Mouse (Mus musculus) thymus, postnatal 25 days (tissue): ENCODE measurements around the gene Hba-a1.
"Not testable (repeated sequence)": the region's sequence is repeated elsewhere in the genome, so short reads cannot be mapped to it uniquely, and the experiment has no call there.

Experiments
- DNase-seq: peaks from one replicate; pipeline ENCODE4 v3.0.0; 2022

Gene Hba-a1

DNA sequence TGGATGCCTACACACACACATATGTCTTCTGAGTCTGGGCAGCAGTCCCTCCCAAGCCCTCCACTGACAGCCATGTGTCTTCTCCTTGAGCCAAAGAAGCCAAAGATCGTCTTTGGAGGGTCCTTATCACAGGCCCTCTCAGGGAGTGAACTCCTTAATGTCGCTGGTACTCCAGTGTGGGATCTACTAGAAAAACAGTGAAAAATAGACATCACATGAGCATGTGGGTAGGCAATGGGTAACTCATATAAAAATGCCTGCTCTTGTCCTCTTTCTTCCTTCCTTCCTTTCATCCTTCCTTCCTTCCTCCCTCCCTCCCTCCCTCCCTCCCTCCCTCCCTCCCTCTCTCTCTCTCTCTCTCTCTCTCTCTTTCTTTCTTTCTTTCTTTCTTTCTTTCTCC is 14.1 kb downstream of the Hba-a1 start:
- not testable (repeated sequence) for DNase-seq

DNA sequence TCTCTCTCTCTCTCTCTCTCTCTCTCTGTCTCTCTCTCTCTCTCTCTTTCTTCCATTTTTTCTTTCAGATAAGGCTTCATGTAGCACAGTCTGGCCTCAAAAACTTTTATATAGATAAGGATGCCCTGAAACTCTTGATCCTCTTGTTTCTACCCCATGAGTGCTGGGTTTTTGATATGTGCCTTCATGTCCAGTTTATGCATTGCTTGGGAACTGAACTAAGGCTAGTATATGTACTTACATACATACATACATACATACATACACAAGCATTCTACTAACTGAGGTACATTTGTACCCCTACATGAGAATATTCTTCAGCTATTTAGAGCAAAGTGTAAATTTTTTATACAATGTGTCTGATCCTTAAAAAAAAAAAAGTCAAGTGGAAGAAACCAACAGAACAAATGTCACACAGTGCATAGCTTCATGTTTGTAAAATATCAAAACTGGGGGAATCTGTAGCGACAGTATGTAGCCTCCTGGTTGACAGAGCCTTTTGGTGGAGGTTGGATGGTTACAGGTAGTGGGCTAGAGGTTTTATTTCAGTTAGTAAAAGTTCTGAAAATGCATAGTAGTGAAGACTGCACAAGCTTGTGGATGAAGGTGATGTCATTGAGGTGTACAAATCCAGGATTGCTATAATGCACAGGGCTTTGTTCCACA is 14.7 kb downstream of the Hba-a1 start:
- DNase-seq = no peak

- DNase-seq = no peak
Observed at GRCm38 (mm10) chr11:32298532-32298918, 15.2 kb downstream of the Hba-a1 start.

- peak; percentile 57 for DNase-seq
Observed at GRCm38 (mm10) chr11:32299865-32300264, 16.6 kb downstream of the Hba-a1 start, which contains the start of gene Hbq1a. TSS of gene Hbq1a (plus strand) at chr11:32300069.

DNA sequence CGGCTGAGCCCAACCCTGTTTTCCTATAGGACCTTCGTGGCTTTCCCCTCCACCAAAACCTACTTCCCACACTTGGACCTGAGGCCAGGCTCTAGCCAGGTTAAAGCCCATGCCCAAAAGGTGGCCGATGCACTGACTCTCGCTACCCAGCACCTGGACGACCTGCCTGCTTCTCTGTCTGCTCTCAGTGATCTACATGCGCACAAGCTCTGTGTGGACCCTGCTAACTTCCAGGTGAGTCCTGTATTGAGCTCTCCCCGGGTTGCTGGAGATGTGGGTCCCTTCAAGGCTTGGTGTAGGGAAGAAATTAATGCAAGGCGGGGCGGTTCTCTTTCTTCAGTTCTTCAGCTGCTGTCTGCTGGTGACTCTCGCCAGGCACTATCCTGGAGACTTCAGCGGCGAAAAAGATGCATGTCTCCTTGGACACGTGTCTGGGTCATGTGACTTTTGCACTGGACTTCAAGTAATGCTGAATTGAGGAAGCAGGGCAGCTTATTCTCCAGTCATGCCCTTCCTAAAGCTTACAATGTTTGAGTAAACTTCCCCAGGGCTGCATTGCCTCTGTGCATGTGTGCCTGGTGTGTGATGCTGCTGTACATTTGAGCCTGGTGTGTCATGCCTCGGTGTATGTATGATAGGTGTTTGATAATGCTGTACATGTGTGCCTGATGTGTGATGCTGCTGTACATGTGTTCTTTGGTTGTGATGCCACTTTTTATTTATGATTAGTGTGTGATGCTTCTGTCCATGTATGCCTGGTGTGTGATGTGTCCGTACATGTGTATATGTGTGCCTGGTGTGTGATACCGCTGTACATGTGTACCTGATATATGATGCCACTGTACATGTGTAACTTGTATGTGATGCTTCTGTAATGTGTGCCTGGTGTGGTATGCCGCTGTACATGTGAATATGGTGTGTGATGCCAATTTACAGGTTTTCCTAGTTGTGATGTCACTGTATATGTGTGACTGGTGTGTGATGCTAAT is 17.3 kb downstream of the Hba-a1 start:
- no peak for DNase-seq

DNA sequence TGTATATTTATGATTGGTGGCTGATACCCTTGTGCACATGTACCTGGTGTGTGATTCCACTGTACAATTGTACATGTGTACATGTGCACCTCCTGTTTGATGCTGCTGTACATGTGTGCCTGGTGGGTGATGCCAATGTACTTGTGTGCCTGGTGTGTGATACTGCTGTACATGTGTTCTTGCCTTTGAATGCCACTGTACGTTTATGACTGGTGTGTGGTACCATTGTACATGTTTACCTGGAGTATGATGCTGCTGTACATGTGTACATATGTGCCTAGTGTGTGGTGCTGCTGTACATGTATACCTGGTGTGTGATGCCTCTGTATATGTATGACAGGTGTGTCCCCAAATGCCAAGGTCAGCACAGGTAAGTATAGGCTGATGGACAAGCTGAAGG is 18.2 kb downstream of the Hba-a1 start:
- no peak for DNase-seq

DNA sequence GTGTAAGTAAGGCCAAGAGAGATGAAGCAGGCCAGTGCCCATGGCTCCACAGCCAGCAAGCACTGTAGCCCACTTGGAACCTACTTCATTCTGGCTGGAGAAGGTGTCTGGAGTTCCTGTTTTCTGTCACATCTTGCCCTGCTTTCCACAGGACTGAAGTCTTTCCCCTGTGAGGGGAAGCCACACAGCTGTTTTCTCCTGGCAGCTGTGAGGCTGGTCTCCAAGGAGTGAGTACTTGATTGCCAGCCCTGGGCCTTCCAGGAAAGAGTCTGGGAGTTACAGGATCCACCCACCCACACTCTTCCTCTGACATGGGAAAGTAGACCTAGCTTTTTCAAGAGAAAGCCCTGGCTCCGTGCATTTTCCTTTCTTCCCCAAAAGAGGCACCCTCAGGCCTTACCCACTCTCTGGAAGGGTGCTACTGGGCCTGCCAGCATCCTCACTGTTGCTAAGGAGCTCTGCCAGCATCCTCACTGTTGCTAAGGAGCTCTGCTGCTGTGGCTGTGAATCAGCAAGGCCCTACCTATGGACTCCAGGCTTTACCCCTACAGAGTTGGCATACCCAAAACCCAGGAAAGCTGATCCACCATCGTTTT is 19.6 kb downstream of the Hba-a1 start:
- DNase-seq = no peak

- no peak for DNase-seq
Observed at GRCm38 (mm10) chr11:32303455-32303854, 20.1 kb downstream of the Hba-a1 start.

- DNase-seq = no peak
Observed at GRCm38 (mm10) chr11:32307006-32307405, 23.7 kb downstream of the Hba-a1 start.

GRCm38 (mm10) chr11:32309446-32309845 is 26.1 kb downstream of the Hba-a1 start:
- no peak for DNase-seq

GRCm38 (mm10) chr11:32309928-32310327 is 26.6 kb downstream of the Hba-a1 start:
- no peak for DNase-seq

DNA sequence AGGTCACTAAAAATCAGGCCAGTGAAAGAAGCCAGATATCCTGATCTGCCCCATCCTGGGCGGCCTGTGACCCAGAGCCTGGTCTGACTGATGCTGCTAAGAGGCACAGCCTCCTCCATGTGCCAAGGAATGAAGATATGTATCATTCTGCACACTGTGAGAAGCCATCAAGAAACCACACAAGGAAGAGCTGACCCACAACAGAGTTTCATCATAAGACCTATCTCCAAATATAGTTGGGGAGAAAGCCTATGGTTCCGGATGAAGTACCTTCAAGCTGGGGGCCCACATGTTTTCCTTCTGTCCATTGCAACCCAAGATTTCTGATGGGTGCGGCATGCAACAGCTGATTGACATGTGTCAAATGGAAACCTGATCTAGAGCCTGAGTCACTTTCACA is 32.7 kb downstream of the Hba-a1 start:
- no peak for DNase-seq

DNA sequence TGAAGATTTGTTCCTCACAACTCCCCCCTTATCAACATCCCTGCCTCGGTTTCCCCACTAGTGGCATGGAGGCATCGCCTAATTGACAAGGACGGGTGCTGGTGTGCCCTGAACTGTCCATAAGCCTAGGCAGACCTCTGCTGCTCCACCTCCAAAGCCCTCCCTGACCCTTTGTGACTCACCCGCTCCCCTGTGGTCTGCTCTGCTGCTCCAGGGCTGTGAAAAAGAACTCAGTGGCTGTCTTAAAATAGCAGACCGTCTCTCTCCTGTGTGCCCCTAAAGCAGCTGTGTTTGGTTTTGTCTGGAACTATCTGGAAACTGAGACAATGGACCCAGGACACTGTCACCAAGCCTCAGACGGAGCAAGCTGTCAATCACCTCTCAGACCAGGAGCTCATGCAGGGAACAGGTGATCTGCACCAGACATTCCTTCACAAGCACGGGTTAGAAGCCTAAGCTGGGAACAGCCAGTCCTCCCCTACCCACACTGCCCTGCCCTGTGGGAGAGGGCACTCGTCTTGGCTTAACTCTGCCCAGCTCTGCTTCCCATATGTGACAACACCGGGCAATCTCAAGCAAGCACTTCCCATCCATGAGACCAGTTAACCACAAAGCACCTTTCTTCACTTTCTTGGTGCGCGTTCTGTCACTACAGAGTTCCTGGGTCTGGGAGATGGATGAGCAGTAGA is 37.3 kb downstream of the Hba-a1 start:
- no peak for DNase-seq

DNA sequence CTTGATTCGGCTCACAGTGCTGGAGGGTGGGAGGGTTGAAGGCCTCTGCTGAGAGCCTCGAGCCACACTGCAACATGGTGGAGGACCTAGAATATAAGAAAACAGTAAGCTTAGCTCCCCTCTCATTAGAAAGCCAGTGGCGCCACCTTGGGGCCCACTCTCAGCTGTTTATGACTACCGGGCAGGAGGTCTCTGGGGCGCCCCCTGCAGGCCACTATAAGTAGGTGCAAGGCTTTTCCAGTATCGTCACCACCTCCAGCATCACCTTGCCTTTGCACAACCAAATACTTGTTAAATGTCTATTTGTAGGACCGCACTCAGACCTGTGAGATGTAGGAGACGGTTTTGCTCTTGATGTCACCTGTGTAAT is 37.9 kb downstream of the Hba-a1 start:
- peak; percentile 62 for DNase-seq

DNA sequence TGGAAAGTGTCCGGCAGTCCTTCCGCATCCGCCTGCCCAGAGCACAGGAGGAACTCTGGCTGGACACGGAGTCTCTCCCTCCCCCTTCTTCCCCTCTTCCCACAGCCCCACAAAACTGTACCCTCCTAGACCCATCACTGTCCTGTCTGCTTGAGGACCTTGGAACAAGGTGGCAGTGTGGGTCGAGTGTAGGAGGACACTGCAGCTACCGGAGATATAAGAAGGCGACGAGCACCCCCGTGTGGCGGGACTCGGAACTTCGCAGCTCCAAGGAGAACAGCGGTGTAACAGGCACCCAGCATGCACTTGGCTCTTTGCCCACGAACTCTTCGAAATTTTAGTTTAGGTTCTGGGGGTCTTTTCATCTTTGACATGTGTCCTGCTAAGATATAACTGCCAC is 41.3 kb downstream of the Hba-a1 start:
- peak; percentile 82 for DNase-seq

- no peak for DNase-seq
Observed at GRCm38 (mm10) chr11:32331075-32331474, 47.8 kb downstream of the Hba-a1 start.

DNA sequence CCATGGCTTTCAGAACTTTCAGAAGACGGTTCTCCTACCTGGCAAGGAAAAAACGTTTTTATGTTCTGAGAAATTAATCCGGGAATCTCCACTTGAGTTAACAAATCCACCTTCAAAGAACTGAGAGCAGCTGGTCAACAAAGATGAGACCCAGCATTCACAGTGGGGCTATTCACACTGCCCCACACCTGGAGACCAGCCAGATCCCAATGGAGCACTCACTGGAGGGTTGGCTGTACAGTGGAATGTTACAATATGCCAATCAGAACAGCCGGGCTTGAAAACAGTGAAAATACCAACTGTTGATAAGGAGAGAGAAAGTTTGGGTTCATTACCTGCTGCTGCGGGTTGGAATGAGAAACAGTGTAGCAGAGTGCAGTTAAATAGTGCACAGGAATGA is 48.5 kb downstream of the Hba-a1 start:
- no peak for DNase-seq

DNA sequence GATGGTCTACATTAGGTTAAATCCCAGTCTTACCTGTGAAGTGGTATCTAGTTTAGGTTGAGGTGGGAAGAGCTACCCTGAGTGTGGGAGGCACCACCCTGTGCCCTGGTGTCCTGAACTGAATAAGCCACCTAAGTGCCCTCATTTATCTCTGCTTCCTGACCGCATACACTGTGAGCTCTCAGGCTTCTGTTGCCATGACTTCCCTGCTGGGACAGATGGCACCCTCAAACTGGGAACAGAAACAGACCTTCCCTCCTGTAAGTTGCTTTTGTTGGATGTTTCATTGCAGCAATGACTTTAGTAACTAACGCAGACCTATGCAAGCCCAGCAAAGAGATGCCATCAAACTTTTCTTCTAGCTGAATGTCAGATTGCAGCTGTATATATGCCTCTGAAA is 49.9 kb downstream of the Hba-a1 start:
- DNase-seq = no peak
